Mouse (Mus musculus) kidney, postnatal 0 days (tissue): ENCODE measurements around the gene Sall1. TPM values are rescaled to one million over a fixed set of nuclear protein-coding genes. Genes with fewer than 3 reads are reported as not detected.

ENCODE experiments used
- ATAC-seq: fragments of 200-750 bp; cut with Nextera tagmentation; replicated peaks from 2 replicates; pipeline ENCODE4 v1.8.0; 2017; ENCODE audit warnings: low read depth, moderate number of reproducible peaks, moderate TSS enrichment, moderate library complexity; ENCODE audit not compliant: low FRiP score
- DNase-seq: peaks from one replicate; pipeline ENCODE4 v3.0.0-alpha.2; 2016; ENCODE audit warnings: low spot score
- H3K27ac ChIP-seq: fragments of 300-500 bp; sonication (generic); 2 replicates; pipeline ENCODE4 v1.5.1; 2014; ENCODE audit warnings: mild to moderate bottlenecking
- H3K27me3 ChIP-seq: fragments of 300-500 bp; sonication (generic); 2 replicates; pipeline ENCODE4 v1.6.1; 2014; ENCODE audit warnings: low read length, mixed read lengths; ENCODE audit not compliant: insufficient read depth
- H3K36me3 ChIP-seq: fragments of 300-500 bp; sonication (generic); 2 replicates; pipeline ENCODE4 v1.6.1; 2014; ENCODE audit warnings: low read length, mixed read lengths; ENCODE audit not compliant: insufficient read depth
- H3K4me1 ChIP-seq: fragments of 300-500 bp; sonication (generic); replicated peaks from 2 replicates; pipeline ENCODE4 v1.6.1; 2014; ENCODE audit warnings: antibody characterized with exemption, low read length, mixed read lengths; ENCODE audit not compliant: insufficient read depth
- H3K4me2 ChIP-seq: fragments of 300-500 bp; sonication (generic); 2 replicates; pipeline ENCODE4 v1.6.1; 2014; ENCODE audit warnings: mild to moderate bottlenecking, low read length, moderate library complexity, mixed read lengths
- H3K4me3 ChIP-seq: fragments of 300-500 bp; sonication (generic); replicated peaks from 2 replicates; pipeline ENCODE4 v1.5.1; 2014; ENCODE audit warnings: low read depth, low read length
- H3K9ac ChIP-seq: fragments of 300-500 bp; sonication (generic); 2 replicates; pipeline ENCODE4 v1.6.1; 2014; ENCODE audit warnings: low read depth, low read length
- H3K9me3 ChIP-seq: fragments of 300-500 bp; sonication (generic); replicated peaks from 2 replicates; pipeline ENCODE4 v1.6.1; 2016; ENCODE audit warnings: low read length, inconsistent platforms, mixed read lengths
- CTCF ChIP-seq: IDR thresholded peaks from 2 replicates; pipeline ENCODE4 v1.5.1; 2016; ENCODE audit warnings: antibody characterized with exemption, low read depth, mild to moderate bottlenecking, moderate library complexity
- WGBS: fragments of 180-500 bp; shearing (Covaris S2); extraction: QIAGEN DNeasy Blood & Tissue Kit; methylation state at CpG from one replicate; pipeline ENCODE4 v1.1.7; 2014; 5-methylcytosine and 5-hydroxymethylcytosine counted together
- polyA plus RNA-seq: library from polyadenylated mRNA; unstranded; fragments of >200 nt; fragmentation: Nextera tagmentation; extraction: Ambion mirVana; gene quantifications from 2 replicates; pipeline ENCODE4 v1.2.1, GENCODE M21; 2015

Sall1 gene
- polyA plus RNA-seq, 1 experiment from 2014 or later: 24.6 TPM

DNA sequence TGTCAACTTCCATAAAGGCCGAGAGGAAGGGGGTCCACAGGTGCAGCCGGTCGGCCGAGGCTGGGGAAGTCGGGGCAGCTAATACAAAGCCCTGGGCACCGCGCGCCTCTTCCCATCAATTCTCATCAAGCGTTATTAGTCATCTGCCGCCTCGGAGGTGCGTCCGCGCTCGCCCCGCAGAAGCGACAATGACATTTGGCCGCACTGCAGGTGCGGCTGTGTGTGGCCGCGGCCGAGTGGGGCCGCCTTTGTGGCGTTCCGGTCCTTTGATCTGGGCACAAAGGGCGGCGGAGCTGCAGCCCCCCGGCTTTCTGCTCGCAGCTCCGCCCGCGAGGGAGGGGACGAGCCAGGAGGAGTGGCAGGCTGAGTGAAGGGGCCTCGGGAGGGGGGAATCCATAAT is 37.5 kb downstream of the Sall1 start:
- ATAC-seq (no peak), DNase-seq (no peak)
- H3K9me3 ChIP-seq: no peaks in the 10 kb centered on the region
- peak overlapping the region; percentile 43 for H3K4me3 ChIP-seq
- H3K36me3 ChIP-seq: no peaks in the 10 kb centered on the region
- H3K9ac ChIP-seq: peak overlapping the region; percentile 56; the same call in 1 of the 2 replicates
- under 1% methylated on average over 34 of the region's 34 CpGs for WGBS
- H3K27me3 ChIP-seq: no peaks in the 10 kb centered on the region
- no peak for TF ChIP-seq CTCF
- 0 out of 2 replicates have a peak, but pooled peaks cover 5% of the 10 kb centered on the region for H3K4me1 ChIP-seq
- H3K27ac ChIP-seq: no peak overlapping the region
- peak overlapping the region; percentile 89 for H3K4me2 ChIP-seq

DNA sequence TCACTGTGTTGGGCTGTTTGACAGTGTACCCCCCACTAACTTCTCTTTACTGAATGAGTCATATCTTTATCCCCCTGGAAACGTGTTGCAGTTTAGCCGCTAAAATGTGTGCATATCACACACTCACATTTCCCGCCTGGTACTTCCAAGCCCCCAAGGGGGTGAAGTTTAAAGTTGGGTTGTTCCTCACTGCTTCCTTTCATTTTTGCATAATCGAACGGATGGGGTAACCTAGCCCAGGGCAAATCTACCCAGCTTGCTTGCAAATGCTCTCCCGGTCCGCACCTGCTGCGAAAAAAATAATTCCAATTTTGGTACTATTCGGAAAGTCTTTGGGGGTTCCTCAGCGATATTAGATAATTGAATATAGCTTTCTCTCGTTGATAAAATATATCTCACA is 38.2 kb downstream of the Sall1 start:
- Histone ChIP-seq H3K27ac (no peak overlapping the region), H3K9ac (no peak overlapping the region), H3K9me3 (no peaks in the 10 kb centered on the region), H3K27me3 (no peaks in the 10 kb centered on the region), H3K36me3 (no peaks in the 10 kb centered on the region), H3K4me1 (0 out of 2 replicates have a peak, but pooled peaks cover 5% of the 10 kb centered on the region), H3K4me2 (peak overlapping the region; percentile 89), H3K4me3 (peak overlapping the region; percentile 43; the same call in 1 of the 2 replicates)
- DNase-seq (no peak), ATAC-seq (no peak)
- no peak for TF ChIP-seq CTCF
- WGBS: 41% methylated on average over 11 of the region's 11 CpGs

DNA sequence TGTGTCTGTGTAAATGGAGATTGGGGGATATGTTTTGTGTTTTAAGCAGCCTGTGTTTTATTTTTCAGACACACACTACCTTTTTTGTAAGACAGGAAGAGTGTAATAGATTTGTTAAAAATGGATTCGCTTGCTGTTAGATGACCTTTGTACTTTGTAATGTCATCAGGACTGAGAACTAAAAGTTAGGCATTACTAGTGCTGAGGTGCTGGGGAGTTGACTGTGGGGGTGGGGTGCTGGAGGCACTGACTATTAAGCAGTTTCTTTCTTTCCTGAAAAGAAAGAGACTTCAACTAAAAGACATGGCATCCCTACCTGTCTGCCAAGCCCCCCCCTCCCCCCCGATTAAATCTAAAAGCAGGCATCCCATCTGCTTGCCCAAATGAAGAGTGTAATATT is 39.9 kb downstream of the Sall1 start:
- Histone ChIP-seq H3K9me3 (no peaks in the 10 kb centered on the region), H3K4me3 (no peak overlapping the region), H3K27me3 (no peaks in the 10 kb centered on the region), H3K4me2 (no peak overlapping the region), H3K36me3 (no peaks in the 10 kb centered on the region), H3K4me1 (0 out of 2 replicates have a peak, but pooled peaks cover 5% of the 10 kb centered on the region), H3K9ac (no peak overlapping the region), H3K27ac (peak overlapping the region; percentile 75; the same call in 1 of the 2 replicates)
- WGBS: 20% methylated on average over 2 of the region's 2 CpGs
- ATAC-seq (peak; percentile 71; the same call in 1 of the 2 replicates), DNase-seq (peak; percentile 25)
- TF ChIP-seq CTCF: no peak

DNA sequence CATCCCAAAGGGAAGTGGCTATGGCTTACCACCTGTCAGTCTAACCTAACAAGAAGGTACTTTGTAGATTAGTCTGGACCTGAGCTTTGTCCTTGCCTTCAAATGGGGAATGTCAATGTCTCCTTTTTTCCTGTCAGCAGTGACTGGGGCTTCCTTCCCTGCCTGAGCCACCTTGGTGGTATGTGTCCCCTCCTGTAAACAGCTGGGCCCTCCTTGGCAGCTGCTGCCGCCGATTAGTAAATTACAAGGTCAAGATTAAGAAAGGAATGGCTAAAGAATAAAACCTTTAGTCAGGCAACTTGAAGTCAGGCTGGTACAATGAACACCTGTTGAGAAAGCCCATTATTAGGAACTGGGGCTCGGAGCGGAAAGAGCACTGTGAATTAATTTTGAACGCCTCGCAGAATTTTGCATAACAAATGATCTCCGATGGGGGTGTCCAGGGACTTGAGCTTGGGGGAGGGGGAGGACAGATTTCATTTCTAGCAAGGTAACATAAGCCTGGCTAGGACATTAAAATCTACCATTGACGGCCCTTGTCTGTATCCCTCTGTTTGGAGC is 40.5 kb downstream of the Sall1 start:
- 25% methylated on average over 8 of the region's 8 CpGs for WGBS
- H3K27ac ChIP-seq: peak overlapping the region; percentile 75
- H3K9ac ChIP-seq: no peak overlapping the region

DNA sequence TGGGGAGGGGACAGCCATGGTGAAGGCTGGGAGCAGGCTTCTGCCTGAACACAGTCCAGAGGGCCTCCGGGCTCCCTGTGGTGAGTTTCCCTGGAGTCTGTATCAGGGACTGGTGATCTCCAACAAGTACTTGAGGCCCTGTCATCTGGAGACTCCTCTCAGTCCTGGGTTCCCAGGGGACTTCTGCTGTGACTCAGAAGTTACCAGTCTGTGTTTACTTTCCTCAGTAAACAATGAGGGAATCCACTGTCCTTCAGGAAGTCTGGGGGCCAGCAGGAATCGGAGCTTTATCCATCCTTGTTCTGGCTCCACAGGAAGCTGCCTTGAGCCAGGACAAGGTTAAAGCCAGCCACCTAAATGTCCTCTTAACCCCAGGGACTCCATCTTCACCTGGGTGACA is 41.8 kb downstream of the Sall1 start:
- no peak for DNase-seq
- H3K9me3 ChIP-seq: no peaks in the 10 kb centered on the region

More for the DNA sequence above, 40.5 kb downstream of the Sall1 start:
- H3K36me3 ChIP-seq: no peaks in the 10 kb centered on the region
- H3K4me2 ChIP-seq: no peak overlapping the region
- no peak for DNase-seq
- no peak for TF ChIP-seq CTCF
- no peak for ATAC-seq
- no peak overlapping the region for H3K4me3 ChIP-seq
- H3K9me3 ChIP-seq: no peaks in the 10 kb centered on the region
- H3K27me3 ChIP-seq: no peaks in the 10 kb centered on the region
- 0 out of 2 replicates have a peak, but pooled peaks cover 5% of the 10 kb centered on the region for H3K4me1 ChIP-seq

DNA sequence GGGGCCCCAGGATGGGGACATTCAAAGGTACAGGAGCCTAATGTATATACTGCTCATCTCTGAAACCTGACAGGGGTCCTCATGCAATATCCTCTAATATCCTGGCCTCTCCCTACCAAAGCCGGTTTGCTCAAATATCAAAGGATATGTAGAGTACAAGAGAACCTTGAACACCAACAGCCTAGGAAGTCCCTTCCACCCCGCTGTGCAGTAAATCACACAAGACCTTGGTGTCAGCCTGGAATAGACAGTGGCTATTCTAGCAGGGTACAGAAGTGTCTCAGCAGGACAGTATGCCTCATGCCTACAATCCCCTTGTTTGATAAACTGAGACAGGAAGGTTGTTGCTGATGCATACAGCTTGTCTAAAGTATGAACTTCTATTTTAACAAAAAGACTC is 46.7 kb downstream of the Sall1 start:
- Histone ChIP-seq H3K4me2 (no peak overlapping the region), H3K4me1 (no peaks in the 10 kb centered on the region), H3K27ac (no peak overlapping the region), H3K9ac (no peak overlapping the region), H3K36me3 (no peaks in the 10 kb centered on the region), H3K9me3 (no peaks in the 10 kb centered on the region), H3K4me3 (no peak overlapping the region), H3K27me3 (no peaks in the 10 kb centered on the region)
- WGBS: 82% methylated on average over 2 of the region's 2 CpGs
- DNase-seq: no peak
- ATAC-seq: no peak
- no peak for TF ChIP-seq CTCF

More for the DNA sequence above, 41.8 kb downstream of the Sall1 start:
- Histone ChIP-seq H3K27me3 (no peaks in the 10 kb centered on the region), H3K9ac (no peak overlapping the region), H3K36me3 (no peaks in the 10 kb centered on the region), H3K27ac (no peak overlapping the region), H3K4me2 (no peak overlapping the region), H3K4me3 (no peak overlapping the region), H3K4me1 (0 out of 2 replicates have a peak, but pooled peaks cover 2% of the 10 kb centered on the region)
- no peak for ATAC-seq
- 63% methylated on average over 2 of the region's 2 CpGs for WGBS
- no peak for TF ChIP-seq CTCF
